Mouse (Mus musculus): ENCODE data around the gene Il1rl2. TPM values are rescaled to one million over a fixed set of nuclear protein-coding genes. Genes with fewer than 3 reads are reported as not detected.

Gene Il1rl2
- total and polyA plus RNA-seq, 2 experiments from 2014 or later = 0.82 to 0.84 TPM

DNA sequence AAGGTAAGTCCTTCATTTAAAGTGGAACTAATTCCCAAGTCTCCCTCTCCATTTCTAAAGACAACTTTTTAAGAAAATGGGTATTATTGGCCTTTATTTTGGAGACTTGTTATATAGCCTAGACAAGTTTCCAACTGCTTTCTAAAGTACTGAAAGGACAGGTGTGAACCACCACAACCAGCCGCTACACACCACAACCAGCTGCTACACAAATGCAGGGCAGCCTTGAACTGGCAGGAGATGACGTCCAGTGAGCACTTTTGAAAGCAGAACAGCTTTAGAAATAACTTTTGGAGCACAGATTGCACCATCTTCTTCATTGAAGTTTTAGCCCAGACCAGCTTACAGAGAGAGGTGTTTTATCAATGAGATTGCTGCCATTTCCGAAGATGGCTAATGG, 3.2 kb downstream of the Il1rl2 start:
- Histone ChIP-seq H3K4me3 (ENCODE audit: low read depth, low read length) (no peak overlapping the region), H3K4me2 (ENCODE audit: low read depth, low read length, poor library complexity, severe bottlenecking) (no peak overlapping the region), H3K27me3 (ENCODE audit: insufficient read depth, low read length) (peaks cover 21% of the 10 kb centered on the region), H3K4me1 (ENCODE audit: insufficient read depth, low read length) (peaks cover 7% of the 10 kb centered on the region), H3K9me3 (ENCODE audit: low read length) (no peaks in the 10 kb centered on the region), H3K9ac (replicated peaks; ENCODE audit: low read length, poor library complexity, severe bottlenecking) (no peak overlapping the region), H3K27ac (ENCODE audit: low read depth, low read length) (no peak overlapping the region), H3K36me3 (ENCODE audit: insufficient read depth, low read length) (no peaks in the 10 kb centered on the region)
- ATAC-seq (ENCODE audit: low FRiP score) = no peak
- 87% methylated on average over 3 of the region's 3 CpGs for WGBS
- TF ChIP-seq CTCF (IDR thresholded peaks at IDR 0.05) = no peak
- DNase-seq (ENCODE audit: low spot score) = no peak

DNA sequence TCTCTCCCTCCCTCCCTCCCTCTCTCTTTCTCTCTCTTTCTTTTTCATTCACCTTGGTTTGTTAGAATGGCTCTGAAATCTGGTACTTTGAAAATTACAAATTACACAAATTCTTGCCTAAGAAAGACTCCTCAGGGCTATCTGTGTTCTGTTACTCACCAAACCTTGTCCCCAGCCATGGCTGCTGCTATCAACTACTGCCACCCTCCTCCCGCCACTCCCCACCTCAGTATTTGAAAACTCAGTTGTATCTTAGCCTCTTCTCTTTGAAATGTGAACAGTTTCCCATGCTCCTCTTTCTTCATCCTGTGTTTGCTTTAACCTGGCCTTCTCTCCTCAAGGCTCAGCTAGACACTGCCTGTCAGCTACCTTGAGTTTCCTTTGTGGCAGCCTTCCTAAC, 5.1 kb downstream of the Il1rl2 start:
- no peak for TF ChIP-seq CTCF (IDR thresholded peaks at IDR 0.05)
- Histone ChIP-seq H3K4me1 (ENCODE audit: insufficient read depth, low read length) (peaks cover 7% of the 10 kb centered on the region), H3K36me3 (ENCODE audit: insufficient read depth, low read length) (no peaks in the 10 kb centered on the region), H3K4me3 (ENCODE audit: low read depth, low read length) (no peak overlapping the region), H3K9ac (replicated peaks; ENCODE audit: low read length, poor library complexity, severe bottlenecking) (no peak overlapping the region), H3K27ac (ENCODE audit: low read depth, low read length) (no peak overlapping the region), H3K4me2 (ENCODE audit: low read depth, low read length, poor library complexity, severe bottlenecking) (no peak overlapping the region), H3K9me3 (ENCODE audit: low read length) (no peaks in the 10 kb centered on the region), H3K27me3 (ENCODE audit: insufficient read depth, low read length) (peaks cover 12% of the 10 kb centered on the region)
- DNase-seq (ENCODE audit: low spot score) = no peak
- ATAC-seq (ENCODE audit: low FRiP score) = no peak
- WGBS = 93% methylated on average over 1 of the region's 1 CpGs

DNA sequence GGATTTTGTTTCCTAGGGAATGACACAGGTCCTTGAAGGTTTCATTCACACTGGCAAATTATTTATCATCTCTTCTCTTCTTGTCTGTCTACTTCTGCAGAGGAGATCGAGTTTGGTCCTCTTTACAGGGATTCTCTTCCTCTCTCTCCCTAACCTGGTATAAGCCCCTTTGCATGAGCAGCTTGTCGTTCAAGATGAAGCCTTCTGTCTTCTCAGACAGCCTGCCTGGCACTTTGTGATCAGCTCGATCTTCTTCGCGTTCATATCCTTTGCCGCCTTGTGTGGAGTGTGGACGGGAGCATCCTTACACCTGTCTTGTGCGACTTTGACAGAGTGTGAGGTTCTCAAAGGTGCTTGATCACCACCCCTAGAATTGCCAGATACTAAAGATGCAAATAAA, 5.8 kb downstream of the Il1rl2 start:
- Histone ChIP-seq H3K9ac (replicated peaks; ENCODE audit: low read length, poor library complexity, severe bottlenecking) (no peak overlapping the region), H3K4me3 (ENCODE audit: low read depth, low read length) (no peak overlapping the region), H3K9me3 (ENCODE audit: low read length) (no peaks in the 10 kb centered on the region), H3K27ac (ENCODE audit: low read depth, low read length) (no peak overlapping the region), H3K4me2 (ENCODE audit: low read depth, low read length, poor library complexity, severe bottlenecking) (no peak overlapping the region), H3K36me3 (ENCODE audit: insufficient read depth, low read length) (no peaks in the 10 kb centered on the region), H3K4me1 (ENCODE audit: insufficient read depth, low read length) (peaks cover 6% of the 10 kb centered on the region), H3K27me3 (ENCODE audit: insufficient read depth, low read length) (peaks cover 10% of the 10 kb centered on the region)
- TF ChIP-seq CTCF (IDR thresholded peaks at IDR 0.05) = no peak
- no peak for ATAC-seq (ENCODE audit: low FRiP score)
- no peak for DNase-seq (ENCODE audit: low spot score)
- 83% methylated on average over 8 of the region's 8 CpGs for WGBS

DNA sequence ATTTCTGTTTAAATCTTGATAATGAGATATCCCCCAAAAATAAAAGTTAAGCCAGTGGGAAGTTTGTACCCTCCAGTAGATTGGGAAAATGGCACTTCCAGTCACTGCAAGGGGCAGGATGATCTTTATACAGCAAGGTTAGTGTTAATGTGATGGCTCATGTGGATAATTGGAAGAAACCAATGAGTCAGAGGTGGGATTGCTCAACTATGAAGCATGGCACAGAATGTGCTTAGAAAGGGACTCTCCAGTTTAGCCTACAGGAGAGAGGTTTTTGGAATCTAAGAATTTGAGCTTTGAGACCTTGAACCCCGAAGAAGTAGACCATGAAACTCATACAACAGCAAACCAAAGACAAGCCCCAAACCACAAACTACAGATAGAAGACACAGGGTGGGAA, 14.9 kb downstream of the Il1rl2 start:
- Histone ChIP-seq H3K4me3 (ENCODE audit: low read depth, low read length) (no peak overlapping the region), H3K27ac (ENCODE audit: low read depth, low read length) (no peak overlapping the region), H3K9me3 (ENCODE audit: low read length) (no peaks in the 10 kb centered on the region), H3K4me1 (ENCODE audit: insufficient read depth, low read length) (no peaks in the 10 kb centered on the region), H3K36me3 (ENCODE audit: insufficient read depth, low read length) (no peaks in the 10 kb centered on the region), H3K4me2 (ENCODE audit: low read depth, low read length, poor library complexity, severe bottlenecking) (no peak overlapping the region), H3K9ac (replicated peaks; ENCODE audit: low read length, poor library complexity, severe bottlenecking) (no peak overlapping the region), H3K27me3 (ENCODE audit: insufficient read depth, low read length) (no peaks in the 10 kb centered on the region)
- ATAC-seq (ENCODE audit: low FRiP score) = no peak
- no peak for TF ChIP-seq CTCF (IDR thresholded peaks at IDR 0.05)
- WGBS = 86% methylated on average over 1 of the region's 1 CpGs
- no peak for DNase-seq (ENCODE audit: low spot score)

DNA sequence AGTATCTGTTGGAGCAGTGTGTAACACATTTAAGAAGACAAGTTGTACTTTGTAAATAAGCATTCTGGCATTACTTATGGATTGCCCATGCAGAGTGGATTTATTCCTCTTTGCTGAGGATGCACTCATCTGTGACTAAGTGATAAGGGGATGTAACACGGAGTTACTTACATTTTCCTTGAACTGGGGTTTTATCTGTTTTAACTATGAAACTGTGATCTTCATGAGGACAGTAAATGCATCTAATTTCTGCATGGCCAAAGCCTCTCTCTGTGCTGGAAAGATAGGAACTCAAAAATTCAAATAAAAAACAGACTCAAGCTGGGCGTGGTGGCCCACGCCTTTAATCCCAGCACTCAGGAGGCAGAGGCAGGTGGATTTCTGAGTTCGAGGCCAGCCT, 15.7 kb downstream of the Il1rl2 start:
- H3K36me3 ChIP-seq (ENCODE audit: insufficient read depth, low read length) = no peaks in the 10 kb centered on the region
- DNase-seq (ENCODE audit: low spot score) (no peak), ATAC-seq (ENCODE audit: low FRiP score) (no peak)
- H3K9me3 ChIP-seq (ENCODE audit: low read length) = no peaks in the 10 kb centered on the region
- no peak overlapping the region for H3K4me2 ChIP-seq (ENCODE audit: low read depth, low read length, poor library complexity, severe bottlenecking)
- no peak overlapping the region for H3K9ac ChIP-seq (replicated peaks; ENCODE audit: low read length, poor library complexity, severe bottlenecking)
- no peak for TF ChIP-seq CTCF (IDR thresholded peaks at IDR 0.05)
- no peaks in the 10 kb centered on the region for H3K27me3 ChIP-seq (ENCODE audit: insufficient read depth, low read length)
- WGBS = 80% methylated on average over 4 of the region's 4 CpGs
- H3K4me1 ChIP-seq (ENCODE audit: insufficient read depth, low read length) = no peaks in the 10 kb centered on the region
- H3K27ac ChIP-seq (ENCODE audit: low read depth, low read length) = no peak overlapping the region
- no peak overlapping the region for H3K4me3 ChIP-seq (ENCODE audit: low read depth, low read length)

DNA sequence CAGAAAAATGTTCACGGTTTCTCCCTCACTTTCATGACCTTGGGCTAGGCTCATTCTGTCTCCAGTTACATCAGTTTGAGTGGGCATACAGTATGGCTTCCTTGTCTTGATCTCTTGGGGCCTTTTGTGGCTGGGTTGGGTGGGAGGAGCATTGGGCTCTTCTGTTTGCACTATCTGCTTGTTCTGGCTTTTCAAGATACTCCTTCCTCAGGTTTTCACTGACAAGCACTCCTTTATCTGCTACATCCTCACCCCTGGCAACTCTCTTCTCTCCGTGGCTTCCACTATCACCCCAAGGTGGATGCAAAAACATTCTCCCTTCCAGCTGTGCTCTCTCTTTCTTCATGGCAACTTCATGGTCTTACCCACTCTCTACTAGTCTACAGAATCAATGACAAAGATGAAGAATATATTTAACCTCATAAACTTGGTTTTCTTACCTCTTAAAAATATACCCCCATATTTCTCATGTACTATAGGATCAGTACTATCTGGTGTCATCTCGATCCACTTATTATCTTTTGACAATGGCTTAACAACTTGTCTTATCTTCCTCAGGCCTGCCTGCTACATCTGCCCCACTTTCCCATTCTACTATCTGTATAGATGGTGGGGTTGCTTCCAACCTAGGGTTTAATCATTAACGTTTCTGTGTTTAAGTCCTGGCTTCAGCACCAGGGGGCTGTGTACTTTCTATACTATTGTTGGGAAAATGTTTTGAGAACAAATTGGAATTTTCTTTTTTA, 27.9 kb downstream of the Il1rl2 start:
- Histone ChIP-seq H3K4me2 (ENCODE audit: low read depth, low read length, poor library complexity, severe bottlenecking) (no peak overlapping the region), H3K4me3 (ENCODE audit: low read depth, low read length) (no peak overlapping the region), H3K27me3 (ENCODE audit: insufficient read depth, low read length) (no peaks in the 10 kb centered on the region), H3K4me1 (ENCODE audit: insufficient read depth, low read length) (no peaks in the 10 kb centered on the region), H3K27ac (ENCODE audit: low read depth, low read length) (no peak overlapping the region), H3K36me3 (ENCODE audit: insufficient read depth, low read length) (no peaks in the 10 kb centered on the region), H3K9me3 (ENCODE audit: low read length) (no peaks in the 10 kb centered on the region), H3K9ac (replicated peaks; ENCODE audit: low read length, poor library complexity, severe bottlenecking) (no peak overlapping the region)
- no peak for TF ChIP-seq CTCF (IDR thresholded peaks at IDR 0.05)
- ATAC-seq (ENCODE audit: low FRiP score) = no peak
- 85% methylated on average over 4 of the region's 4 CpGs for WGBS
- no peak for DNase-seq (ENCODE audit: low spot score)

Measured in midbrain, postnatal 0 days (tissue).